Mouse (Mus musculus) frontal cortex, postnatal 25 days (tissue): Measurements from ENCODE around the gene Atcay.
A peak's percentile ranks its signal among the peaks of the same experiment; 100 is the strongest.

Source experiments
- DNase-seq, 2 experiments: peaks; one replicate each; pipeline ENCODE4 v3.0.0; 2022; ENCODE audit warnings: low spot score in 2 of 2

The Atcay gene

DNA sequence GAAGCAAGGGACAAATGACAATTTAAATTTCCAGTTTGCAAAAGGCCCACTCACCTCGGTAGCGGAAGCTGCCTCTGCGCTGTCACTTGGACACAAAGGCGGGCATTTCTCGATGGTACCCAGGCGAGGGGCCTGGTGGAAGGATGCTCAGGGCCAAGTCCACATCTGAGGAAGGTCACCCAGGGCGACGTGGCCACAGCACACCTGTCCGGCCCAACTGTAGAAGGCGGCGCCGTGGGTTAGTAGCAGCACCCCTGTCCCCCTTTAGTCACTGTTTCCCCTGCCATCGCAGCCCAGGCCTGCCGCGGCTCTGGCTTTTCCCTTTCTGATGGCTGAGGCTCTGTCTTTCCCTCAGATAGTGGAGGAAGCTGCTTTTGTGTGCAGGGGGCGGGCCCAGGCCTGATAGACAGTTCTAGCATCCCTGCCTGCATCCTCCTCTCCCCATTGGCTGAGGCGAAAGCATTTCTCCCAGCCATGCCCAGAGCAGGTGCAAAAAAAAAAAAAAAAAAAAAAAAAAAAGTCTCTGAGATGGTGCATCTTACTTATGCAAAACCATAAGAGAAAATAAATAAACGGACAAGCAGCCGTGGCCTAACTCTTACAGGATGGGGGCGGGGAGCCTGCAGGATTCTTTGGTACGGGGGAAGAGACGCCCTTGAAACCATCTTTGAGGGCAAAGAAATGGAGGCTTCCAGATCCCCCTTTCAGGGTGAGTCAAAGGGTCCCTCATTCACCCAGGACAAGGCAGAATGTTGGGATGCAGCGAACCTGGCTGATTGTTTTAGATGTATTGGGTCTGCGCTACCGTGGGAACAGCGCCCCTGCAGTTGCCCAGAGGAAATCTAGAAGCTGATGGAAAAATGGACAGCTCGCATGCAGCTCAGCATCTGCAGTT, at the start of gene Atcay:
Gene Atcay (minus strand): TSS at position 396 of the 895 bp plus-strand sequence.
- peak; percentile 65 to 78 for DNase-seq

DNA sequence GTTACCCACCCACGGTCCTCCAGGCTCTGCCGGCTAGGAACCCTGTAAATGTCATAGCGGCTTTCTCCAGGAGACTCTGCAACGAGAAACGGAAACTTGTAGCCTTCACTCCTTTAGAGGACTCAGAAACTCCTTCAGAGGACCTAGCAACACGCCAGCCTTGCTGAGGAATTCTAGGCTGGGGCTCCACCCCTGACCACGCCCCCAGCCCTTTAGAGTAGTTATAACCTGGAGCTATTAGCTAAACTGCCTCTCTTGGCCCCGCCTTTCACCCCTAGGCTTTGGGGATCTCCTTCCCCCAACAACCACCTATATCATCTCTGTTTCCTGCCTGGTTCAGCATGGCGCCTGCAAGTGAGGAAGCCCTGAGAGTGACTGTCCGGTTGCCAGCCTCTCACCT, 48.9 kb upstream of the Atcay start:
- DNase-seq = no peak

- DNase-seq = no peak
Measured at GRCm38 (mm10) chr10:81277676-81278075, 47.0 kb upstream of the Atcay start.

DNA sequence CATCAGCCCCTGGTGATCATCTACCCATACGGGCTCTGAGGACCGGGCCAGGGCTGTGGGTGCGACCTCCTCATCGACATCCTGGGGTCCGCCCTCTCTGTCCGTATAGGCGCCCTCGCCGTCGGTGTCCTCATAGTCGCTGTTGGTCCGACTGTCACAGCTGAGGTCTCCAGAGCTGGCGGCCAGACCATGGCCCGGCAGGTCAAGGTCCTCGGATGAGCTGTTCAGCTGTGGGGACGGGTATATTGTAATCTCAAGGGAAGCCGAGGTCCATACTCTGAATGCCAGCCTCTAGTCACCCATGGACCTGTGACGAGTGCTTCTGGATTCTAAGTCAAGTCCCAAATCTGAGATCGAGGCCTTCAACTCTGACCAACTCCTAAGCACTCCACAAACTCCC, 43.2 kb upstream of the Atcay start:
- DNase-seq = no peak

DNA sequence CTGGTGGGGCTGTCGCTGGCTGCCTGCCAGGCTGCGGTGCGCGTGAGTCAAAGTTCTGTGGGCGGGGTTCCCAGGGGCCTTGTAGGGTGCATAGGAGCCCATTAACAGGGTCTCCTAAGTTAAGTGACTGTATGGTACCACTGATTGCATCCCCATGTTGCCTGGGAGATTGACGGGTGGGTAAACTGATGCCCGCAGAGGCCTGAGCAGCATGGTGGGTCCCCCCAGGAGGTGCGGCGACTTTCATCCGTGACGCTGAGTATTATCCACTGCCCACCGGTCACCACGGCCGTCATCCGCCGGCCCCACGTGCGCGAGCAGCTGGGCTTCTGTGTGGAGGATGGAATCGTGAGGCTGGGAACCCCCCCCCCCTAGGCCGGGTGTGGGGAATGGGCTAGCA, 41.7 kb upstream of the Atcay start:
- no peak for DNase-seq

GRCm38 (mm10) chr10:81268643-81269412, 38.2 kb upstream of the Atcay start:
- no peak for DNase-seq

GRCm38 (mm10) chr10:81268056-81268455, 37.4 kb upstream of the Atcay start:
- DNase-seq = peak; percentile 62 to 63

DNA sequence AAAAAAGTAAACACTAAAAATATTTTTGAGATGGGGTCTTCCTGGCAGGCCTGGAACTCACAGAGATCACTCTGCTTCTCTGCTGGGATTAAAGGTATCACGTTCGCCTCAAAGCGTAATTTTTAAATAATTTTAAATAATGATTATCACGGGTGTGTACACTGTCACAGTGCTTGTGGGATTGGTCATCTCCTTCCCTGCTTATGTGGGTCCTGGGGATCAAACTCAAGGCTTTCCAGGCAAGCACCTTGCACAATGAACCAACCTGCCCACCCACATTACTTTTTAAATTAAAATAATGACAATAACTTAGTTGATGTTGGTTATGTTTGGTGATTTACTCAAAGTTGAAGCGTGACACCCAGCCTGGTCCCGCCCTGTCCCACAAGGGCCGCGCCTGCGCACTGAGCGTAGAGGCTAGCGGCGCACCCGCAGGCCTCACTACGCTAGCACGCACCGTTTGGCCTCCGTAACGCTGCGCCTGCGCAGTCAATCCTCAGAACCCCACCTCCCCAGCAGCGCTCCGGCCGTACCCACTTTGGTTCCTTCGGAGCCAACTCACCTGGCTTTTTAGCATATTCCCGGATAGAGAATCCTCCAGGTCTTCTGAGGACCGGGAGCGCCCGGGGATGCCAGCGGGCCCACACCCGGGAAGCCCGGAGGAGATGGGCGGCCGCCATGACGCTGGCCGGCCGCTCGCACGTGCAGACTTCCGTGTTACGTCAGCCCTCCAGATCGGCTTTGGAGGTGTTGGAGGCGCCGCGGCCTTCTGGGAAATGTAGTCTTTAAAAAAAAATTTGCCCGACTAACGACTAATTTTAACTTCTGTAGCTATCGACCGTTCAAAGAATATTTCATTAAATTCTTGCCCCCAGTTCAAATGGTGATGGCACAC, 35.8 kb upstream of the Atcay start, which contains the start of the genes Mrpl54 and Apba3:
Gene Mrpl54 (minus strand): TSS at position 724 of the 895 bp plus-strand sequence.
Gene Apba3 (plus strand): TSS at position 750 of the 895 bp plus-strand sequence.
- DNase-seq = peak; percentile 93 to 95

- DNase-seq = no peak
Measured at GRCm38 (mm10) chr10:81265540-81265939, 34.9 kb upstream of the Atcay start.

GRCm38 (mm10) chr10:81261025-81261424, 30.4 kb upstream of the Atcay start:
- no peak for DNase-seq

DNA sequence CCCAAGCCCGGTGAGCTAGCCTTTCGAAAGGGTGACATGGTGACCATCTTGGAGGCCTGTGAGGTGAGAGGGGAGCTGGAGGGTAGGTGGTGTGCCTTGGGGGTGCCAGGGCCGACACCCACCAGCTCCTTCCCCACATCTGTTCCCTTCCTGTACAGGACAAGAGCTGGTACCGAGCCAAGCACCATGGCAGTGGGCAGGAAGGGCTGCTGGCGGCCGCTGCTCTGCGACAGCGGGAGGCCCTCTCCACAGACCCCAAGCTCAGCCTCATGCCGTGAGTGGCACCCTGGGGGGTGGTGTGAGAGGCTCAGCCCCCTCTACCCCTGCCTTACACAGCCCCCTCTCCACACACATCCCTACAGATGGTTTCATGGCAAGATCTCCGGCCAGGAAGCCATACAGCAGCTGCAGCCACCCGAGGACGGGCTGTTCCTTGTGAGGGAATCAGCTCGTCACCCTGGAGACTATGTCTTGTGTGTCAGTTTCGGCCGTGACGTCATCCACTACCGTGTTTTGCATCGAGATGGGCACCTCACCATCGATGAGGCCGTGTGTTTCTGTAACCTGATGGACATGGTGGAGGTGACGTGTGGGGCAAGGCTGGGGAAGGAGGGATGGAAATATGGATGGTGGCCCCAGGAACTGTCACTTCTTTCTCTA, 28.7 kb upstream of the Atcay start:
- DNase-seq = no peak

- no peak for DNase-seq
Measured at GRCm38 (mm10) chr10:81257158-81258039, 26.8 kb upstream of the Atcay start.

DNA sequence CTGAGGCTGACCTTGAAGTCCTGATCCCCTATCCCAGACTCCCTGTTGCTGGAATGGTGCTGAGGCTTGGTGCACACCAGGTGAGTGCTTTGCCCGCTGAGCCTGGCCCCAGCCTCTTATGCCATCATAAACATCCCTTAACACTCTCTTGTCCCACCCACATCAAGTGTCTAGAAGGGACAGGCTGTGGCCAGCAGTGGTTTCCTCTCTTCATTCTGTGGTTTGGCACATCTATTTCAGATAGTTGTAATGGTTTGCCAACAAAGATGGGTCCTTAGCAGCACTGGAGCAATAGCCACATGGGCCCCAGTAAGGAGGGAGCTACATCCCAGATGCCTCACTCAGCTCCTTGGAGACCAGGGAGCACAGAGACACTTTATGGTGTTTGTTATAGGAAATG, 24.3 kb upstream of the Atcay start:
- DNase-seq = no peak

DNA sequence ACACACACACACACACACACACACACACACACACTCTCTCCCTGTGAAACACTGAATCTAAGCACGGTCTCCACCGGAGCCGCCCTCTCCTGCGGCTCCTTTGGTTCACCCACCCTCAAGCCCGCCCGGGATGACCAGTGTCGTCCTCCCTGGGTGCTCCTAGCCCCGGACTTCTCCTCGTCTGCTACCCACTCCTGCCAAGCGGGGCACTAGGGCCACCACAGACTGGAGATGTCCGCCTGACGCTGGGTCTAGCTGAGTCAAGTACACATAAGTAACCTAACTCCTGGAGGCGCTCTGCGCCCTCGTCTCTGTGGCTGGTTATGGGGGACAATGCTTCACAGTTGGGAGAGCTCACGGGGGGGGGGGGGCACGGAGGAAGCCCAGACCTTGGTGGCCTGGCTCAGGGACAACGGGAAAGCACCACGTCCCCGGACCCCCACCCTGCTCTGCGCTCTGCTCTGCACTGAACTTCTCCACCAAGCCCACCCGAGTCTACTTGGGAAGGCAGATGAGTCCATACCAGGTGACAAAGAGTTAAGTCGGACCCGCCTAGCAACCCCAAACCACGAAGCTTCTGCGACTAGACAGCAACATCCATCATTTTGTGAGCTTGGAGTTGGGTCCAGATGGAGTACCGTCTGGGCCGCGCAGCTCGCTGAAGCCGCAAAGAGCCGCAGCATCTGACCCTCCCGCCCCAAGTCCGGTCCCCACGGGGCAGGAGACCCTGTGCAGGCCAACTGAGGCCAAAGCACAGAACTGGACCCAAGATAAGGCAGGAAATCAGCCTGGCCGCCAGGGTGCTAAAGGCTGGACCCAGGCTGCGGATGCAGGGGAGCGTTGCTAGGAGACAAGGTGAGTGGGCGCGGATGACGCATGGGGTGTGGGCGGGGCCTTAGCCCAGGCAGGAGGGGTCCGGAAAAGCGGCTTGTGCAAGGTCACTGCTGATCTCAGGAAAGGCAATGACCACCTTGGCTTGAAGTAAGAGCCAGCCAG, 22.1 kb upstream of the Atcay start, which contains the start of gene Matk:
Gene Matk (plus strand): TSS at position 512 of the 996 bp plus-strand sequence.
- peak; percentile 70 to 84 for DNase-seq

DNA sequence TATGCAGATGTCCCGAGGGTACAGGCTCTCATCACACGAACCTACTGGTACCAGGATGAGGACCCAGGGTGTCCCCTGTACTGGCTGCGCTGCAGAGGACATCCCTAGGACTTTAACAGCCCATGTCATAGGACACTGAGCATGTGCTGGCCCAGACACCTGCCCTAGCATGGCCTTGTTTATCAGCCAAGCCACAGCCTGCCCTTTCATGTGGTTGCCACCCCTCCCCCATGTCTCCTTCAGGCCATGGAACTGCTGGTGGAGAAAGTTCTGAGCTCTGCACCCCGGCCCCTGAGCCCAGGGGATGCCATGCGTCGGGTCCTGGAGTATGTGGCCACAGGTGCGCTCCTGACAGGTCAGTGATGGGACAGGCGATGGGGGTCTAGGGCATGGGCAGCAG, 18.8 kb upstream of the Atcay start:
- no peak for DNase-seq

GRCm38 (mm10) chr10:81247804-81248203, 17.2 kb upstream of the Atcay start:
- no peak for DNase-seq

GRCm38 (mm10) chr10:81245166-81245565, 14.5 kb upstream of the Atcay start:
- DNase-seq = no peak

DNA sequence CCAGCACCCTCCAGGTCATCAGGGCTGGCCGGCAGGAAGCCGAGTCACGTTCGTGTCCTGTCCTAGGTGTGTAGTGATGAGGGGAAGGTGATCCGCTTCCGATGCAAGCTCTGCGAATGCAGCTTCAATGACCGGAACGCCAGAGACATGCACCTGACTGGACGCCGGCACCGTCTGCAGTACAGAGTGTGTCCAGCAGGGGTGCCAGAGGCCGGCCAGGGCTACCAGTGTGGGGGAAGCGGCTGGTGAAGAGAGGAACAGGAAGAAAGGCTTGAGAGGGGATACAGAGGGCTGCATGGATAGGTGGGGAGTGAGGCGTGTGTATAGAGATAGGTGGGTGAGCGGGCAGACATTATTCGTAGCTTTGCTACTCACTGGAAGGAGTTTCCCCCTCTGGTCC, 14.0 kb upstream of the Atcay start:
- DNase-seq = peak in 1 of 2 experiments; percentile 78

DNA sequence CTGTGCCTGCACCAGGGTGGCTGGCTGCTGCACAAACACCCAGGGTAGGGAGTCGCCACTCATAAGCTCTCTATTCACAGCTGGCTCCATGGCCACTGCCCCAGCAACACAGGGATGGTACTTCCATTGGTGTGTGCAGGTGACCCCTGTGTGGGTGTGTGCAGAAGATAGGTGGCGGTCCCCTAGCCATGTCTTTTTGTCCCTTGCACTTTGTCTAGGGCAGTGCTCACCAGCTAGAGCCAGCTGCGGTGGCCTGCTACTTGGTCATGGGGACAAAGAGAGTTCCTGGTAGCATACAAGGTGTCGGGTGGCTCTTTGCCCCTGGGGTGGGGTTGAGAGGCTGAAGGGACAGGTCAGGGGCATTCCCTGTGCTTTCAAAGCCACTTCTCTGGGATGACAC, 13.5 kb upstream of the Atcay start:
- DNase-seq = no peak
